Mouse (Mus musculus) lung, postnatal 0 days (tissue): ENCODE results near the gene Tmem235.

Source experiments
- CTCF ChIP-seq: IDR thresholded peaks from 2 replicates; pipeline ENCODE4 v1.5.1; 2016; ENCODE audit warnings: antibody characterized with exemption, mild to moderate bottlenecking
- EP300 ChIP-seq: IDR thresholded peaks from 2 replicates; pipeline ENCODE4 v1.6.1; 2016; ENCODE audit warnings: antibody characterized with exemption, mild to moderate bottlenecking, control low read depth

GRCm38 (mm10) chr11:117845651-117846050 is 14.9 kb upstream of the Tmem235 start:
- TF ChIP-seq CTCF (no peak), EP300 (no peak)
